Mouse (Mus musculus): ENCODE data around the gene Rhcg. TPM values are rescaled to one million over a fixed set of nuclear protein-coding genes. Genes with fewer than 3 reads are reported as not detected.

Gene Rhcg
- polyA plus RNA-seq, 1 experiment, result not detected

- Histone ChIP-seq H3K4me3 (ENCODE audit: insufficient read depth, low read length) (no peak overlapping the region), H3K27ac (ENCODE audit: insufficient read depth, low read length) (no peak overlapping the region), H3K4me1 (ENCODE audit: control insufficient read depth, insufficient read depth, low read length) (no peaks in the 10 kb centered on the region)
- no peak for TF ChIP-seq CTCF (IDR thresholded peaks at IDR 0.05; ENCODE audit: borderline replicate concordance, insufficient read depth, low read length)
- TF ChIP-seq POLR2A (IDR thresholded peaks at IDR 0.05; ENCODE audit: low read depth, low read length), result no peak
Measured at GRCm38 (mm10) chr7:79578851-79579241, 38.6 kb downstream of the Rhcg start.

DNA sequence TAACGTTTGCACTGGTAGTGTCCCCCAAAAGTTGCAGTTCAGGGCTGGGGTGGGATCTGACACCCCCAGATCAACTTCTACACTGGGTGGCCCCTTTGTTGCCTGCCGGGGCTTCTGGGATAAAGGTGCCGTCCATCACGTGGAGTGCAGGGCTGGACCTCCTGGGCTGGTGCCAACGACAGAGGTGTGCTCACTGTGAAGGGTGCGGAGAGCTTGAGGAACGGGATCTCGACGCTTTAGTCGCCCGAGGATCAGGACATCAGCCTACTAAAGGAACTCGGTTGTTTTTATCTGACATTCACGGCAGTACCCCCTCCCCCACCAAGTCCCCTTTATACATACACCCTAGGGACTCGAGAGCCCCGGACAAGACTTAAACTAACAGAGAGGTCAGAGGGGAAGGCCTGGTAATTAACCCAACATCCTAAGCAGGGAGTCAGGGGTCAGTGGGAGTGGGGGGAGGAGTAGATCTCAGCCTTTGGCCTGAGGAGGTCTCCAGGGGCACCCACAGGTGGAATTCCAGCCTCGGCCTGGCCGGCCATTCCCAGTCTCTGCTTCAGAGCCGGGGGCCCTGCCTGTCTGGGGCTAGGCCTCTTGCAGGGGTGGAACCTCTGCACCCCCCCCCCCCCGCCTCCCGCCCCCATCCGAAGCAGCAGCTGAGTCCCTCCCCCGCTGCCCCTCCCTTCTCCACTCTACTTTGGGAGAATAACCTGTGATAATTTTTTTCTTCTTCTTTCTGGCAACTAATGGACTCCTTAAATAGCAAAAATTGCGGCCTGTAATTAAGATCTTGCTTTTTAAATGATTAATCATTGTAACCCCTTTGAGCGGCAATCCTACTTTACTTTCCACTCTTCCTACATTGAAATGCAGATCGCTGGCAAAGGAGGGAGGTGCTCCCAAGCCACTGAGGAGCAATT is 39.3 kb downstream of the Rhcg start:
- H3K27ac ChIP-seq (ENCODE audit: insufficient read depth, low read length), result no peak overlapping the region
- no peak overlapping the region for H3K4me3 ChIP-seq (ENCODE audit: insufficient read depth, low read length)
- no peaks in the 10 kb centered on the region for H3K4me1 ChIP-seq (ENCODE audit: control insufficient read depth, insufficient read depth, low read length)
- TF ChIP-seq CTCF (IDR thresholded peaks at IDR 0.05; ENCODE audit: borderline replicate concordance, insufficient read depth, low read length) (no peak), POLR2A (IDR thresholded peaks at IDR 0.05; ENCODE audit: low read depth, low read length) (no peak)

DNA sequence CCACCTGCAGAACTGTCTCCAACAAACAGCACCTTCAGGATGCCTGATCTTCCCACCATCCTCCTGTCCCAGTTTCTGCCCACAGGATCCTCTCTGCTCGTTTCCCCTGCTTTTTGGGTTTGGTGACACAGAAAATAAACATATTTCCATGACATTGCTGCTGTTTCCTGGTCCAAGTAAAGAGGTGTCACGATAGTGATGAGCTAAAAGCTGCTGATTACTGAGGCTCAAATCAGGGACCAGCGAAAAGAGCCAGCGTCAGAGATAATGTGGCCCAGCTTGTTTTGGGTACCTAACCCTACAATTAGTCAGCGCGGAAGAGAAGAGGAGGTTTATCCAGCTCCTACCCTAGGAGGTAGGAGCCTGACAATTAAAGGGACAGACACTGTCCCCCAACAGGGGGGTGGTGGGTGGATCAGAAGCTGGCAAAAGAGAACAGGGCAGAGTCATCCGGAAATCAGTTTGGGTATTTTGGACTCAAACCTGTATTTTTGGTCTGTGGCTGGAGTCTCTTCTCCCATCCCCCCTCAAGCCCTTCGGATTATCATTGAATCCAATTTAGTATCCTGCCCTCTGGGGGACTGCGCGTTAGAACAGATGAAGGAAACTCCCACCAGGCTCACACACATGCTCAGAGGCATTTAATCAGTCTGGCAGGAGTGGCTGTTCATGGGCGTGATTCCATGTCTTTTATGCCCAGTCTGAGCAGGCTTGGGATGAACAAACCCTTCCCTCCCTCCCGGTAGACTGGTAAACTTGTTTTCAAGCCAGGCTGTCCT is 40.2 kb downstream of the Rhcg start:
- no peak overlapping the region for H3K27ac ChIP-seq (ENCODE audit: insufficient read depth, low read length)
- no peaks in the 10 kb centered on the region for H3K4me1 ChIP-seq (ENCODE audit: control insufficient read depth, insufficient read depth, low read length)
- no peak overlapping the region for H3K4me3 ChIP-seq (ENCODE audit: insufficient read depth, low read length)
- TF ChIP-seq POLR2A (IDR thresholded peaks at IDR 0.05; ENCODE audit: low read depth, low read length), result no peak
- no peak for TF ChIP-seq CTCF (IDR thresholded peaks at IDR 0.05; ENCODE audit: borderline replicate concordance, insufficient read depth, low read length)

- TF ChIP-seq POLR2A (IDR thresholded peaks at IDR 0.05; ENCODE audit: low read depth, low read length) (no peak), CTCF (IDR thresholded peaks at IDR 0.05; ENCODE audit: borderline replicate concordance, insufficient read depth, low read length) (no peak)
- Histone ChIP-seq H3K27ac (ENCODE audit: insufficient read depth, low read length) (no peak overlapping the region), H3K4me3 (ENCODE audit: insufficient read depth, low read length) (no peak overlapping the region), H3K4me1 (ENCODE audit: control insufficient read depth, insufficient read depth, low read length) (no peaks in the 10 kb centered on the region)
Measured at GRCm38 (mm10) chr7:79576659-79577058, 40.8 kb downstream of the Rhcg start.

- H3K27ac ChIP-seq (ENCODE audit: insufficient read depth, low read length), result no peak overlapping the region
- no peaks in the 10 kb centered on the region for H3K4me1 ChIP-seq (ENCODE audit: control insufficient read depth, insufficient read depth, low read length)
- TF ChIP-seq CTCF (IDR thresholded peaks at IDR 0.05; ENCODE audit: borderline replicate concordance, insufficient read depth, low read length) (no peak), POLR2A (IDR thresholded peaks at IDR 0.05; ENCODE audit: low read depth, low read length) (no peak)
- H3K4me3 ChIP-seq (ENCODE audit: insufficient read depth, low read length), result no peak overlapping the region
Measured at GRCm38 (mm10) chr7:79572191-79572818, 45.2 kb downstream of the Rhcg start.

DNA sequence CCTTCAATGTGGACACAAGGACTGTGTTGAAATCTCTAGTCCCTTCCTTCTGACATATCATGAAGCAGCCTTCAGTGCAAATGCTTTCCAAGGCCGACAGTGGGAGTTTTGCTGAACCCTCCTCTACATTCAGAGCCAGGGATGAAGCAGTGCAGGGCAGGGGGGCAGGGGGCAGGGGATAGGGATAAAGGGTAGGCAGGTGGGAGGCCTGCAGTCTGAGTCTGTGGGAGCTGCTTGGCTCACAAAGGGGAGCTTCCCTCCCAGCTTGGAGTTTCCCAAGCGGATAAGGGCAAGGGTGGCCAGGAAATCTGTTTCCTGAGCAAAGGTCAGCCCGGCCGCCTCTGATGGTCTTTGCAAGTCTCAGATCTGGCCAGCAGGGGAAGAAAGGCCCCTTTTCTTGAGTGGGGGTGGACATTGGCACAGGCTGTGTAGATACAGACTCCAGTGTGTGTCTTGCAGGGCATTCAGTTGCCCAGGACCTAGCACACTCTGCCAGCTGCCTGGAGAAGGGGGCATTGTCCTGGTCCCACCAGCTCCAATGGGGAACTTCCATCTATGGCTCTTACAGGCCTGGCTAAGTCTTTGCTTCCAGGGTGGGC is 48.4 kb downstream of the Rhcg start:
- Histone ChIP-seq H3K4me3 (ENCODE audit: insufficient read depth, low read length) (no peak overlapping the region), H3K27ac (ENCODE audit: insufficient read depth, low read length) (no peak overlapping the region), H3K4me1 (ENCODE audit: control insufficient read depth, insufficient read depth, low read length) (no peaks in the 10 kb centered on the region)
- TF ChIP-seq POLR2A (IDR thresholded peaks at IDR 0.05; ENCODE audit: low read depth, low read length), result no peak
- no peak for TF ChIP-seq CTCF (IDR thresholded peaks at IDR 0.05; ENCODE audit: borderline replicate concordance, insufficient read depth, low read length)

GRCm38 (mm10) chr7:79568212-79568611 is 49.2 kb downstream of the Rhcg start:
- no peak overlapping the region for H3K4me3 ChIP-seq (ENCODE audit: insufficient read depth, low read length)
- no peak overlapping the region for H3K27ac ChIP-seq (ENCODE audit: insufficient read depth, low read length)
- H3K4me1 ChIP-seq (ENCODE audit: control insufficient read depth, insufficient read depth, low read length), result no peaks in the 10 kb centered on the region
- TF ChIP-seq POLR2A (IDR thresholded peaks at IDR 0.05; ENCODE audit: low read depth, low read length), result no peak
- no peak for TF ChIP-seq CTCF (IDR thresholded peaks at IDR 0.05; ENCODE audit: borderline replicate concordance, insufficient read depth, low read length)

- no peak overlapping the region for H3K27ac ChIP-seq (ENCODE audit: insufficient read depth, low read length)
- no peaks in the 10 kb centered on the region for H3K4me1 ChIP-seq (ENCODE audit: control insufficient read depth, insufficient read depth, low read length)
- no peak overlapping the region for H3K4me3 ChIP-seq (ENCODE audit: insufficient read depth, low read length)
- TF ChIP-seq POLR2A (IDR thresholded peaks at IDR 0.05; ENCODE audit: low read depth, low read length) (no peak), CTCF (IDR thresholded peaks at IDR 0.05; ENCODE audit: borderline replicate concordance, insufficient read depth, low read length) (peak; percentile 8; the same call in 1 of the 2 replicates)
Measured at GRCm38 (mm10) chr7:79563675-79564074, 53.8 kb downstream of the Rhcg start.

DNA sequence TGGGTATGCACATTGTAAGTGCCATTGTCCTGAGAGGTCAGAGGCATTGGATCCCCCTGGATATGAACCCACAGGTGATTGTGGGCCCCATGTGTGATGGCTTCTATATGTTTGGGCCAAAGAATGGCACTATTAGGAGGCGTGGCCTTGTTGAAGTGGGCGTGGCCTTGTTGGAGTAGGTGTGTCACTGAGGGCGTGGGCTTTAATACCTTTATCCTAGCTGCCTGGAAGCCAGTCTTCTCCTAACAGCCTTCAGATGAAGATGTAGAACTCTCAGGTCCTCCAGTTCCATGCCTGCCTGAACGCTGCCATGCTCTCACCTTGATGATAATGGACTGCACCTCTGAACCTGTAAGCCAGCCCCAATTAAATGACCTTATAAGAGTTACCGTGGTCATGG is 55.1 kb downstream of the Rhcg start:
- Histone ChIP-seq H3K4me1 (ENCODE audit: control insufficient read depth, insufficient read depth, low read length) (no peaks in the 10 kb centered on the region), H3K27ac (ENCODE audit: insufficient read depth, low read length) (no peak overlapping the region), H3K4me3 (ENCODE audit: insufficient read depth, low read length) (no peak overlapping the region)
- TF ChIP-seq POLR2A (IDR thresholded peaks at IDR 0.05; ENCODE audit: low read depth, low read length), result no peak
- TF ChIP-seq CTCF (IDR thresholded peaks at IDR 0.05; ENCODE audit: borderline replicate concordance, insufficient read depth, low read length), result no peak

Data from embryonic fibroblast, embryonic 13.5 days (primary cell).